Mouse (Mus musculus): ENCODE measurements at regions not wholly inside any gene's neighbourhood (a gene's known extent, or its start where the extent isn't known, plus 50 kb on each side); places are given as distances from the start of the nearest gene placed in this dataset.

GRCm38 (mm10) chr6:79335131-79335530 lies 482.6 kb upstream of the Gm20594 start:
- DNase-seq = peak; percentile 67 to 72

Measured in cerebellum, postnatal 10 days (tissue).